Mouse (Mus musculus): Measurements from ENCODE around the gene Wfdc12.

Gene Wfdc12

DNA sequence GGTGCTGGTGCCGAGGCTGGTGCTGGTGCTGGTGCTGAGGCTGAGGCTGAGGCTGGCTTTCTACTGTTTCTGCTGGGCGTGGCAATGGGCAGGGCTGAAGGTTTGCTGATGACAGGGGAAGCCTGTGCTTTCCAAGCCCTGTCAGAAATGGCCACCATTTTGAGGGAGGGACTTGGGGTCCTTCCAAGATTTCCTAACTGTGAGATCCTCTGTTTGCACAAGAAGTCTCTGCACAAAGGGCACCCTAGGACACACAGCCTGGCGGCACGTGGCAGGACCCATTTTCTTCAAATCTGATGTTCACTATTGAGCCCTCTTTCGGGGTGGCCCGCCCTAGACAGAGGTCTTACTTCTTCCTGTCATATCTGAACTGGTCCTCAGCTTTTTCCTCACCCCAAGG, at the start of gene Wfdc12:
TSS of gene Wfdc12 (minus strand) at position 33 of the 400 bp plus-strand sequence.
- DNase-seq, result no peak

DNA sequence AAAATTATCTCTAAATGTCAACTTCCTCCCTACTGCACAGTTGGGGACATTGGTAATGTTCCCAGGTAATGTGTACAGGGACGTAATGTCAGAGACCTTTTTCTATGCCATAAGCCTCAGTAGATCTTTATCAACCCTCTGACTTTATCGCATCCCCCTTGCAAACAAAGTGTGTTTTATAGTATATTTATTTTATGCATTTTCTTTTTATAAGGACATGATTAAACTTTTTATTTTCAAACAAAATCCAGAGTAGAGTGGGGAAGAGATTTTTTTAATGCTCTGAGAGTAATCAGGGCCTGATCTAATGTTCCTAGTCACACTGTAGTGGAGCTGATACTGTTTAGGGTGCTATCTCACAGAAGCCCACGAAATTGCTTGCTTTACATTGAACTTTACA, 48.0 kb upstream of the Wfdc12 start, which contains the start of gene Svs2:
TSS of gene Svs2 (minus strand) at position 101 of the 400 bp plus-strand sequence.
- DNase-seq, result no peak

DNA sequence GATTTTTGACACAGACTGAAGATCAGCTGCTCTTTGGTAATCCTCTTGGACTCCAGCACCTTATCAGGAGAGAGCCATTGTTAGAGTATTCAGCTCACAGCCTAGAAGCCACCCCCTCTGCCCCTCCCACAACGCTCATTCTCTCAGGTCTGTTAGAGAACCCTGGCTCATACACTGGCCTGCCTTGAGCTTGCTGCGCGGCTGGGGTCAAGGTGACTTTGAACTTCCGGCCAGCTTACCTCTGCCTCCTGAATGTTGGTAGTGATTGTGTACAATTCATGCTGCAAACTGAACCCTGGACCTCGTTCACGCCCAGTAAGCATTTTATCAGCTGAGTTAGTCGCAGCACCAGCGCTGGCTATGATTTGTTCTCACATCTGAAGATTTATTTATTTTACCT, 42.3 kb upstream of the Wfdc12 start:
- no peak for DNase-seq

DNA sequence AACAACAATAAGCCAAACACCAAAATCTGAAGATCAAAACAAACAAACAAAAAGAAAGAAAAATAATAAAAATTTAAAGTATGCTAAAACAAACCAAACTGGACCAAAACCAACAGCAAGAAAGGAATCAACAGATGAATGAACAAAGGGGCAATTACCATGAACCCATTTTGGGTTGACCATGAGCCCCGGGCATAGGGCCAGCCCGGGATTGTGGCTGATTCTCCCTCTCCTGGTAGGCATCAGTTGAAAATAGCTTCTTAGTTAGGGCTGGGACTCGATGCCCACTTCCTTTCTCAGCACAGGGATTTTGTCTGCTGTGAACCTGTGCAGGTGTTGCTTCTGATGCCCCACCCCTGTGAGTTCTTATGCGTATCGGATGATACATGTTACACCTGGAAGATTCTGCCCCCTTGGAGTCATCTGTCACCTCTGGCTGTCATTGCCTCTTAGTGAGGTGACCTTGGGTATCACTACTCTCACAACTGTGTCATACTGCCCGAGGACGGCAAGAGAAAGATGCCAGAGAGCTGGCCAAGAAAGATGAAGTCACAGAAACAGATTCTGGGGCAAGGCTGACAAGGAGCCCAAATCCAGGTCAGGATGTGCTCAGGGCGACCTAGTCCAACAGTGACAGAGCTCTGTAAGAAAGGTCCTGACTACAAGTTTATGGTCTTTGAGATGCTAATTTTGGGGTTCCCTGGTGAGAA, 38.1 kb upstream of the Wfdc12 start:
- no peak for DNase-seq

DNA sequence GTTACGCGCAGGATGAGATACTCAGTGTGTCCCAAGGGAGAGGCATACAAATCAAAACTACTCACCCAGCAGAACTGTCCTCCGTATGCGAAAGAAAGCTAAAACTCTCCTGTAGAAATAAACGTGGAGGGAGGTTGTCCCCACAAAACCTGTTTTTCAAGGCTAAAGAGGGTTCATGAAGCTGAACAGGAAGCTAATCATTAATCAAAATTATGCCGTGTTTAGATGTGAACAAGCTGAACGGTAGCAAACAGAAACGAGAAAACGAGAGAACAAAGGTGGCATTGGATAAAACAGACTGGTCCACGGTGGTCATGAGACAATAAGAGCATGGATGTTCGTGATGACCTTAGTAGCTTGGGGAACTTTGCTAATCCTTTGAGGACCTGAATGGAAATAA, 31.1 kb upstream of the Wfdc12 start, which contains the start of gene Wfdc15b:
TSS of gene Wfdc15b (minus strand) at position 139 of the 400 bp plus-strand sequence.
- DNase-seq, result peak; percentile 49

DNA sequence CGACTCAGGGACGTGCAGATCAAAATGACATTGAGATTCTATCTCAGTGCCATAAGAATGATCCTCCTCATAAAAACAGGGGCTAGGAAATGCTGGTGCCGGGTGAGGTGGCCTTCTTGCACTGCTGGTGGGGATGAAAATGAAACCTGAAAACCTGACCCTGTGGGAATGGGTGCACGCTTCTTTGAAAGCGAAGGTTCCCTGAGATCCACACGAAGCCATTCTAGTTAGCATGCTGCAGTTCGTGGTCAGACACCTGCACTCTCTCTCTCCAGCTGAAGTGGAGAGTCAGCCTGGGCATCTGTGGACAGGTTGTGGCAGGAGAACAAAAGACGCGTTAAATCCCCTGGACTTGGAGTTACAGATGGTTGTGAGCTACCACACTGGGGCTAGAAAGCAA, 28.9 kb upstream of the Wfdc12 start:
- DNase-seq, result no peak

DNA sequence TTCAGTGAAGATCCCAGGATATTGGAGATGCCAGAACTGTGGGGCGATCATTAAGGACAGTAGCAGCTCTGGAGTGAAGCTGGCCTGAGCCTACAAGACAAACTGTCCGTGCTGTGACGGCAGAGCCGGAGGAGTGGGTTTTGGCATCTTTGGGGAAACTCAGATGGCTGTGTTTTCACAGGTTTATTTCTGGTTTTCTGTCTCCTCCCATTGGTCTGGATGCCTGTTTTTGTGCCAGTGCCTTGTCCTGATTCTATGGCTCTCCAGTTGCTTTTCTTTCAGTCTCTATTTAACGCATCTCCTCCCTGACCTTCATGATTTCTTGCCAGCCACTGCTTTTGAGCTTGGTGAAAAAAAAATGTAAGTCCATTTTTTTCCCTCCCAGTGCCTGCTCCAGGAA, 22.3 kb upstream of the Wfdc12 start:
- no peak for DNase-seq

DNA sequence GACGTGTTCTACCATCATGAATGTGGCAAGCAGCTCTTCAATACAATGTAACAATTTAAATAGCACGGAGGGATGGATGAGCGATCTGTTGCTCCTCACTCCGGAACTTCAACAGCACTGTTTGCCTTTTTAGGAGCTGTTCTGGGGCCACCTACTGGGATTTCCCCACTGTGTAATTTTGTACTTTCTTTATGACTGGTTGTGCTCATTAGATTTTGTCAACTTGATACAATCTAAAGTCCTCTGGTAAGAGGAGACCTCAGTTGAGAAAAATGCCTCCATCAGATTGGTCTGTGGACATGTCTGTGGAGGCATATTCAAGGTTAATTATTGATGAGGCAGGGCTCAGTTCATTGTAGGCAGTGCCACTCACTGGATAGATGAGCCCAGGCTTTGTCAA, 20.5 kb upstream of the Wfdc12 start:
- DNase-seq, result no peak

DNA sequence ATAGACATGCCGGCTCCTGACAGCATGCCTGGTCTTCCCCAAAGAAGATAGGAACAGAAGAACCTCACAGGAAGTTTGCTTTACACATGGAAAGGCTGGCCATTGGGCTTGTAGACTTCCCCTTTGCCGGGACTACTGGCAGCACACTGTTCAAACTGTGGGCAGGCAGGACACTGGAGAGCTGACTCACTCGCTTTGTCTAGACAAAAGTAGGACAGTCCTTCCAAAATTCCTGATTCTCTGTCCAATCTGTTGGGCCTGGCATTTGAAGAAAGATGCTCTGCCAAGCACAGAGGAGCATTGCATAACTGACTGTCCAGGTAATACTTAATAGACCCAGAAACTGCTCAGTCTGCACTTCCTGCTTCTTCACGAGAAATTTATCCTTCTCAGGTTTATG, 16.3 kb upstream of the Wfdc12 start:
- no peak for DNase-seq

DNA sequence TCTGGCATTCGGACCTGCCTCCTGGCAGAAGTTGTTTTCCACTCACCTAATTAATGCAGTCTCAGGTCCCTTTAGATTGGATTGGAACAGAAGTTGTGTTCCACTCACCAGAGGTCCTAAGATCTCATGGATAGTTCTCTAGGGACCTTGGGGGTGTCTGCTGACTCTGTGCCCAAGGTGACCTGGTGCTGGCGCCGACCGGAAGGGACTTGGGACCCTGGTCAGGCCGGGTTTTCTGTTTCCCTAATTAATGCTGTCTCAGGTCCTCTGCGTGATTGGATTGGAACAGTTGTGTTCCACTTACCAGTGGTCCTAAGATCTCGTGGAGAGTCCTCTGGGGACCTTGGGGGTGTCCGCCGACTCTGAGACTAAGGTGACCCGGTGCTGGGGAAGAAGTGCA, 15.6 kb upstream of the Wfdc12 start:
- DNase-seq, result peak; percentile 73

DNA sequence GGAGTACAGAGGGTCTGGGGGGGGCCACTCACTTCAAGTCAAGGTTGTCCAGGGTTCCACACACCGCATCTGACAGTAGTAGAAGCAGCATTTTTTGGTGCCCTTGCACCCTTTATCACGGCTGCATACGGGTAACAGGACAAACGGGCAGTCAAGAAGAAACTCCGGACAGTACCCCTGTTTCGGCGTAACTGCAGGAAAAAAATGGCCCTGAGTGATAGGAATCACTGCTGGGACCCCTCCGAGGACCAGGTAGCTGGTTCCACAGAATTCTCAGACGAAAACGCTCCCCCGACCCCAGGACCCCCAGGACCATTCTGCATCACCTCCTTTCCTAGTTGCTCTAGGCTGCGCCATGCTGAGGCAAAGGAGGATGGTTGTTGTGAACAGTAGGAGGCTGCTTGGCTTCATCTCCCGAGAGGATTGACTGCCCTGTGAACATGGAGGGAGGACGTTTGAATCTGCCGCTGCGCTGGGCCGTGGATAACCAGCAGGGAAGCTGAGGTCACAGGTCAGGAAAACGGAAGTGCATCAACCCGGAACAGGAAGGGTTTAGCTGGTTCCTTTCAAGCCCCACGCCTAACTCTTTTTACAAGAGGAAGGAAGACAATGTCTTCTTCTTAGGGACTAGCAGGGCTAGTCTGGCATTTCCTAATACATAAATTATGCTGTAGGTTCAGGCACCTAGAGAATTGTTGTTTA, 9.4 kb upstream of the Wfdc12 start, which contains the start of gene Wfdc15a:
TSS of gene Wfdc15a (minus strand) at position 505 of the 702 bp plus-strand sequence.
- DNase-seq, result no peak

DNA sequence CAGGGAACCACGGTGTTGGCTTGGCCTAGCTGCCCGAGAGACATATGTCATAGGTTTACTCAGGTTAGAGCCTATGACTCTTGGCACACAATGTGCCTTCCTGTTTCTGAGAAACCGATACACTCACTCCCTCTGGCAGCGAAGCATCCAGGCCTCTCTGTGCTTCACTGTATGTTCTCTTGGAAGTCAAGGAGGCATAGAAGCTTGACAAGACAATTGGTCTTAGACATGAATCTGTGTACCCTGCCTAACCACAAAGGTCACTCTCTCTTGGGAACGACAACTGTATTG, 6.2 kb upstream of the Wfdc12 start:
- no peak for DNase-seq

DNA sequence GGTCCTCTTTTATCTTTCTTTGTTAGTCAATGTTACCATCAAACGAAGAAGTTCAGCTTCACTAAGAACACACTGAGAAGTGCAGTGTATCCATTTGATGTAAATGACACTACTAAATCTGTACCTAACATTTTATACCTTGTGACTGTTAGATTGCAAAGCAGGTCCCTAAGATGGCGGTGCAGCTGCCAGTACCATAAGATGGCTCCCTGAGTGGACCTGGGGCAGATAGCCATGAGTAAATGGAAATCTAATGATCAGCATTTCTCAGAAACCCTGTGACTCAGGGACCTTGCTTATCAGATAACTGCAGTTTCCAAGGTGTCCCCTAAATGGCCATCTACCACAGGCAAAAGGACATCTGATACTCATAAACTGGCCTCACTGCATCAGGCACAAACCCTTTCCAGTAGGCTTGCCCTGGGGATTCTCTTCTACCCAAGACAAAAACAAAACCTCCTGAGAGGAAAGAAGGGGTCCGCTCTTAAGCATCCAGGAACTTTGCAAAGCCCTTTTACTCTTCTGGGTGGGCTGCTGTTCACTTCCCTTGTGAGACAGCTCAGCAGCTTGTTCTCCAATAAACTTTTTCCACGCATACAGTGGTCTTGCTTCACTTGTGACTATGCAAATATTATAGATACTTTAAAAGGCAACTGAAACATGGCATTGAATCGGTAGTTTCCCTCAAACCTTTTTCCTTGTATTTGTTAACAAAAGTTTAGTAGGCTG, 5.7 kb upstream of the Wfdc12 start:
- DNase-seq, result no peak

DNA sequence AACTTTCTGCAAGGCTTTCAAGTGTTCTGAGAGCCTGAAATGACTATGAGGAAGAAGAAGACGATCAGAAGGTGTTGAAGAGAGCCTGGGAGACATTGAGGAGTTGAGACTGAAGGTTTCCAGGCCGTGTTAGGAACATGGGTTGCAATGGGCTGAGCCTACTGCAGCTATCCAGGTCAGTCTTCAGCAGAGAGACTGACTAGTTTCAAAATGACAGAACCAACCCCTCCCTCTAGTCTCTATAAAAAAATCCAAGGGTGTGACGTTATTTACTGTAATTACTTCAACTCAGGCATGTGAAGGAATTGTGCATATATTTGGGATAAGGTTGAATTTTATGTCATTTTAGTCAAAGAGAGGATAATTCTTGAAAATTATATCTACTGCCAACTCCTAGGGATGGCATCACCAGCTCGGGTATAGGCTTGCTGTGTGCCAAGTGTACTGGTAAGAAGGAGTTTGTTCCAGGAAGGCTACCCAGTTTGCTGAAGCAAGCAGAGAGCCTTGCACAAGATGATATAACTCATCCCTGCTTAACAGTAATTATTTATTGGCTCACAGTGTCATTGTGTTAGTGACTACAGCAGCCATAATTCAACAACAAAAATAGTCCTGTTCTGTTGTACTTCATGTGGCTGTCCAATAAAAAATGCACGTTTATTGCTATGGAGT, 4.7 kb upstream of the Wfdc12 start:
- no peak for DNase-seq

DNA sequence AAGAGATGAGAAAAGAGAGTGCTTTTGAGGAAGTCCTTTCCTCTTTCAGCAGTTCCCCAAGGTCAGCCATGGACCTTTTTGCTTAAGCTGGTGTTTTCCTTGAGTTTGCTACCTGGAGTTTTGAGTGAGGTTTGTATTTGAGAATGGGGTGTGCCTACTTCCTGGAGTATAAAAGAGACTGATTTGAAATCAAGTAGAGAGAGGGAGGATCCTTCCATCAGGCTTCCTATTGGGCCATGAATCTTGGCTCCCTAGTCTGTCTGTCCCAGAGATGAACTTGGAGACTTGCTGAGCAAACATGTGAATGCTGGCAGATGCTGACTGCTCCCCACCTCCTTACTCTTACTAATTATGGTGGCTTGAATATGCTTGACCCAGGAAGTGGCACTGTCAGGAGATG, 1.9 kb upstream of the Wfdc12 start:
- no peak for DNase-seq

DNA sequence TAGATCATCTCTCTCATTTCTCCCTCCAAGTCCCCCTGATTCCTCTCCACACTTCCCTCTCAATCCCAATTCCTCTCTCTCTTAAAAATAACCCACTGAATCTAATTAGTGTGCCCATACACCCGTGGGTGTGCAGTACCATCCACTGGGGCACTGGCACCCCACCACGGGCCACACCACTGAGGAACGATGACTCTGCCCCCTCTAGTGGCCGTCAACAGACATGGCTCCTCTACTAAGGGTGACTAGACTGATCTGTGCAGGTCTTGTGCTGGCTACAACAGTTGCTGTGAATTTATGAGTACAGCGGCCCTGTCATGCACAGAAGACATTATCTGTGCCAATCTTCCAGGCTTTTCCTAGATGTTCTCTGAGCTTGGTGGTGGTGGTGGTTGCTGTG, 1.7 kb downstream of the Wfdc12 start:
- no peak for DNase-seq

DNA sequence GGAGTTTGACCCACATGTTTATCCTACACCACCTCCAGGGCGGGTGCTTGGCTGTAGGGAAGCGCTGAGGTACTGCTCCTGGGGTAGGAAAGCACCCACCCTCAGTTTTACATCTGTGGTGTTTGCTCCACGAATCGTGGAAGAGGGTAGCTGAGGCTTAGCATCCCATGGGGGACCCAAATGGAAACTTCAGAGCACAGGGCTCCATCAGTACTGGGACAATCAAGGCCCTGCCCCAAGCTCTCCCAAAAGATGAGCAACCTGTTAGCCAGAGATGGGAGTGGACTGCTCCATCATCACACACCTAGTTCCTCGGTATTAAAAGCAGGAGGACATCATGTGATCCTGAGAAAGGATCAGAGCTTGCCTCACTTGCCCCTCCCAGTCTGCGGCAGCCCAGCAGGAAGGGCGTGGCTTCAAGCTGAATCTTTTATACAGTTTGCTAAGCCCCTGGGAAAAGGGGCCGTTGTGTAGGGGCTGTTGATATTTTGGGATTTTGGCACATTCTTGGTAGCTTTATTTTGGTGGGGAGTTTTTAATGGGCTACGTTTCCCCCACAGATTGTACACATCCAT, 6.2 kb downstream of the Wfdc12 start:
- DNase-seq, result no peak

DNA sequence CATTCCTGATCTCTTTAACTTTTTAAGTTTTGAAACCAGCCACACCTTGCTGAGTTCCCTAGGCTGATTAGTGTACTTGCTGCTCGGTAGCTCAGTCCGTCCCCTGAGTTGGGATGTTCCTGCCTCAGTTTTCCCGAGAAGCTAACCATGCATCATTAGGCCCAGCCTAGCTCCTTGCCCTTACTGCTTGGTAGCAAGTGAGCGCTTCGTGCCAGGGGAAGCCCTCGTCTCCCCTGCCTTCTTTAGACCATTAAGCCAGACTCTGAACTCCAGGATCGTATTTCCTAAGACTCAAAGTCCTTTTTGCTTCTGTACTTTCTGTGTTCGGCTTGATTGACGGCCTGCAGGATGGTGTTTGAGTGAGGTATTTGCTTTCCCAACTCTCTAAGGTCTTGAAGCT, 7.1 kb downstream of the Wfdc12 start:
- DNase-seq, result peak; percentile 31

DNA sequence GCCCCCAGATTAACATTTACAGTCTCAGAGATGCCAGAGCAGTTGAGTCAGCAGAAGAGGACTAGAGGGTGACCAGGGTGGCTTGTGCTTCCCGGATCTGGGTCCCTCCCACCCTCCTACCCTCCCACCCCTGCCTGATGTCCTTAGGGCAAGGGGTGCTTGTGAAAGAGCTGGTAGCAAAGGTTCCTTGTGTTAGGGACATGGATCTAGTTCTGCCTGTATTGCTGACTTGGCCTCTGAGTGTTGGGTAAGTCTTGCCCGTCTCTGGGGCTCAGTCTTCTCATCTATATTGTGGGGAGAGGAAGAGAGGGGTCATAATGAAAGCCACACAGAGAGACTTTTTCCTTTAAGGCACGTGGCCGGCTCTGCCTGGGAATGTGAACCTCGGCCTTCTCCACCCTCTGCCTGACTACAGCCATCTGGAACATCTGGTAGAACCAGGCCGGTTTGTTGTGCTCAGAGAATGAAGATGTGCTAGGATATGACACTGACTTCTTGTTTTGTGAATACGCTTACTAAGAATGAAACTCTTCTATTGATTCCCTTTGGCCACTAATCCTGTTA, 7.6 kb downstream of the Wfdc12 start, which contains the start of gene Wfdc5:
TSS of gene Wfdc5 (minus strand) at position 51 of the 564 bp plus-strand sequence.
- no peak for DNase-seq

DNA sequence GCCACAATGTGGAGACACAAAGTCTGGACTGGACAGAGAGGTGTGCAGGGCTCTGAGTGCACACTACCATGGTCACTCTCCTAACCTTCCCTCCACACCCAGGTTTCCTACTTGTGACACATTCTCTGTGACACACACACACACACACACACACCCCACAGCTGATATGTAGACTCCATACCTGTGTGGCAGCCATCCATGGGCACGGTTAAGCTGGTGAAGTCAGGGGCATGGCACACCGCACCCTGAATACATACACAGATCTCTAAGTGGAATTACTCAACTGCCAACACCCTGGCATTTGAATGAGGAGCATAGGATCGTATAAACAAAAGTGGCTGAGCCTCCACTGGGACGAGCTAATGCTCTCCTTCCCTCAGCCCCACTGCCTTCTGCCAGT, 9.6 kb downstream of the Wfdc12 start:
- no peak for DNase-seq

DNA sequence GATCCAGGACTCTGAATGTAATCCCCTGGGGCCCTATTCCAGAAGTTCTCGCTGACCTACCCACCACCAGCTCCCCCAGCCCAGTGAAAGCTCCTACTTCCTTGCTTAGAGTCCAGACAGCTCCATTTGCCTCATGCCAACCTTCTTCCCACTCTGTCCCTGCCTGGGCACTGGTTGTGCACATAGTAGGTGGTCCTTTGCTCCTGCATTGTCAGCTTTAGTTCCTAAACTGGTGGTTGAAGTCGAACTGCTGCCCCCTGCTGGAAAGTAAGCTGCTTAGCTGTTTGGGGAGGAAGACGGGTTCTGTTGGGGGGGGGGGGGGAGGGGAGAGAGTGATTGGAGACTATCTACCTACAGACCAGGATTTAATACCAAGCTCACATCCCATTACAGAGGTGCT, 10.3 kb downstream of the Wfdc12 start:
- peak; percentile 26 for DNase-seq

DNA sequence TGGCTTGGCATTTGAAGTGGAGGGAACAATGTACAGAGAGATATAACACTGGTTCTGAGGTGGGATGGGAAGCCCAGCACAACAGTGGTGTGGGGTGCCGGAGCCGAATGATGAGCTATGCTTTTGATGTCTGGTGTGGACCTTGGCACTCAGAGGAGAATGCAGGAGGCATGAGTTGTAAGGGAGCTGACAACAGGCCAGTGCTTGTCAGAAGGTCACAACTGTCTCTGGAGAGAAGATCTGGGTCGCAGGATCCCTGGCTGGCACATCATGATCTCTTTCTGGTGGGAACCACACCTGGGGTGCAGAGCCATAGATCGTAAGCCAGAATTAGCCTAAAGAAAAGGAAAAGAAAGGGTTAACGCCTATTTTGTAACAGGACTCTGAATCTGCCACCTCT, 12.6 kb downstream of the Wfdc12 start:
- DNase-seq, result no peak

DNA sequence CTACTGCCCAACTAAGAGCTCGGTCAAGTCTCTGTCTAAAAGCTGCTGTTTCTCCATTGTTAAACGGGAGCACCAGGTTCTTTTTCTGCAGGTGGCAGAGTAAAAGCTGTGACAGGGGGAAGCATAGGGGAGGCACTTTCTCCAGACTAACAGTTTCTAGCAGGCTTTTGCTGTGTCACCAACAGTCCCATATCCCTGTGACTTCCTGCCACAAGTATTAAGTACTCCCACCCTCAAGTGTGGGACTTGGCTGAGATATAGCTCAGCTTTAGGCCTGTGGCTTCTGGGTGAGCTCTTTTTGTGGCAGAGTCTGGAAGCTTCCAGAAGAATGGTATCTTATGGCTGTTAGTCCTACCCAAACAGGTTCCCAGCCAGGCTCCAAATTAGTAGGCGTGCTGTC, 14.6 kb downstream of the Wfdc12 start:
- no peak for DNase-seq
